28 mouse cellular contexts compared by ENCODE assay signal in the genomic region with DNA sequence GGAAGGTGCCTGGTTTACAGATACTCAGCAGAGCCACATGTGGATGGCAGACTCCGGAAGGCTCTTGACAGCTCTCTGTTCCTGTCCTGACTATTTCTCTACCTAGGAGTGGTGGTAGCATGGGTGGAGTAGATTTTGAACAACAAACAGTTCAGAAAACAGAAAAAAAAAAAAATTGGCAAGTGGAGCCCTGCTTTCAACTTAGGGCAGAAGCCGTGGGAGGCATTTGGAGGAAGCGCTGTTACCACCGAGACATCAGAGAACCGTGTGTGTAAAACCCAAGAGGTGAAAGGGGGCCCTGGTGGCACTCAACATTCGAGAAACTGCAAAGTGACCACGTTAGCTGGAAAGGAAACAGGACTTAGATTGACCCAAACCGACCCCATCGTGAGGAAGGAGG. TPM values are rescaled to one million over a fixed set of nuclear protein-coding genes. Genes with fewer than 3 reads are reported as not detected.
"Had no signal": no experiment of that assay in that cellular context is flagged by ENCODE, and none has a peak within 500 bp of the region (broad histone marks: within the 10 kb centered on the region; RNA-seq: fewer than 3 reads in every experiment).

No protein-coding gene starts in this region.

- H3K4me2 ChIP-seq: kidney, embryonic 15.5 days; liver, embryonic 13.5 days; midbrain, embryonic 13.5 days; neural tube, embryonic 12.5 days; neural tube, embryonic 15.5 days had no signal

- H3K4me3 ChIP-seq: kidney, embryonic 15.5 days; liver, embryonic 13.5 days; midbrain, embryonic 13.5 days; neural tube, embryonic 12.5 days; neural tube, embryonic 15.5 days had no signal

- H3K36me3 ChIP-seq: kidney, embryonic 15.5 days; liver, embryonic 13.5 days; midbrain, embryonic 13.5 days; neural tube, embryonic 12.5 days; neural tube, embryonic 15.5 days had no signal

- H3K27me3 ChIP-seq: kidney, embryonic 15.5 days; midbrain, embryonic 13.5 days; neural tube, embryonic 12.5 days; neural tube, embryonic 15.5 days had no signal

- H3K4me1 ChIP-seq: midbrain, embryonic 13.5 days; neural tube, embryonic 12.5 days had no signal

- DNase-seq: kidney, adult 8-10 months; kidney, postnatal 10 days; kidney, postnatal 36 days; layer of hippocampus, postnatal 36 days; left cerebral cortex, postnatal 4 days; liver, embryonic 13.5 days; lung, adult 2 months; lung, postnatal 14 days; lung, postnatal 4 days; right cerebral cortex, adult 18-20 months; right cerebral cortex, postnatal 14 days; right cerebral cortex, postnatal 4 days; thymus, adult 2 months; thymus, postnatal 14 days; thymus, postnatal 4 days had no signal

- H3K27ac ChIP-seq: kidney, embryonic 15.5 days; liver, embryonic 13.5 days; midbrain, embryonic 13.5 days; neural tube, embryonic 12.5 days; neural tube, embryonic 15.5 days; stomach, postnatal 0 days had no signal

- ATAC-seq: midbrain, embryonic 13.5 days; midbrain, embryonic 16.5 days had no signal

- H3K9me3 ChIP-seq: kidney, embryonic 15.5 days; midbrain, embryonic 13.5 days; neural tube, embryonic 12.5 days; neural tube, embryonic 15.5 days had no signal

- H3K9ac ChIP-seq: kidney, embryonic 15.5 days; liver, embryonic 13.5 days; midbrain, embryonic 13.5 days; neural tube, embryonic 12.5 days; neural tube, embryonic 15.5 days had no signal

RNA-seq across cellular contexts. Expression of a gene that starts 7.4 kb away (rescaled TPM):
- total RNA-seq: monocyte, adult 5-6 weeks had no signal

RNA-seq across cellular contexts. Expression of a gene that starts 28.5 kb away (rescaled TPM):
- total RNA-seq: layer of hippocampus, adult 8-10 months; layer of hippocampus, postnatal 10 days; layer of hippocampus, postnatal 36 days; left cerebral cortex, adult 8-10 months; left cerebral cortex, postnatal 14 days; left cerebral cortex, postnatal 4 days; liver, adult 2 months; megakaryocyte progenitor cell, adult 5-6 weeks; monocyte, adult 5-6 weeks had no signal
- polyA plus RNA-seq: kidney, embryonic 15.5 days; liver, embryonic 13.5 days; lung, adult 2 months; midbrain, embryonic 13.5 days; neural tube, embryonic 12.5 days; neural tube, embryonic 15.5 days; stomach, postnatal 0 days; thymus, adult 2 months had no signal
